Mouse (Mus musculus): ENCODE measurements around the gene Meis1. TPM values are rescaled to one million over a fixed set of nuclear protein-coding genes. Genes with fewer than 3 reads are reported as not detected.

Meis1 gene
- polyA plus RNA-seq, 1 experiment = 7.8 TPM

DNA sequence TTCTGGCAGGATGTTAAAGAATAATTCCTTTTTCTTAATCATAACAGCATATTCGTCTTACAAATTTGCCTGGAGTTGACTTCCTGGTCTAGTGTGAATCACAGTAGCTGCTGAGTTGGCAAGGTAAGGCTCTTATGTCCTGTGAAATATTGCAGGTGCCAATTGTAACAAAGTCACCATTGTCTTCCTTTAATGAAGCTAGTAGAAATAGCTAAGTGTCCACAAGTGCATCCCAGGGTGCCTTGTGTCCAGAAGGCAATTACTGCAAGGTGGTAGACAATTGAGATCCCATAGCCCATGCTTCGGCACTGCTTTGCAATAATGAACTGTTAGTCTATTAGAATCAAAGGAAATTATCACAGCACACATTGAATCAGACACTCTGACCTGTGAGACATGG, 151.1 kb downstream of the Meis1 start:
- 57% methylated on average over 2 of the region's 2 CpGs for WGBS
- Histone ChIP-seq H3K27ac (ENCODE audit: control insufficient read depth, insufficient read depth, low read depth, low read length, poor library complexity) (no peak overlapping the region), H3K4me1 (ENCODE audit: control insufficient read depth, insufficient read depth, low read length) (no peaks in the 10 kb centered on the region; the same call in 1 of the 2 replicates), H3K4me3 (replicated peaks; ENCODE audit: control insufficient read depth, low read depth, low read length) (no peak overlapping the region)
- TF ChIP-seq POLR2A (IDR thresholded peaks at IDR 0.05; ENCODE audit: borderline replicate concordance, control insufficient read depth, low read depth, low read length) (no peak), CTCF (IDR thresholded peaks at IDR 0.05; ENCODE audit: control insufficient read depth, insufficient read depth, low read length) (no peak)

DNA sequence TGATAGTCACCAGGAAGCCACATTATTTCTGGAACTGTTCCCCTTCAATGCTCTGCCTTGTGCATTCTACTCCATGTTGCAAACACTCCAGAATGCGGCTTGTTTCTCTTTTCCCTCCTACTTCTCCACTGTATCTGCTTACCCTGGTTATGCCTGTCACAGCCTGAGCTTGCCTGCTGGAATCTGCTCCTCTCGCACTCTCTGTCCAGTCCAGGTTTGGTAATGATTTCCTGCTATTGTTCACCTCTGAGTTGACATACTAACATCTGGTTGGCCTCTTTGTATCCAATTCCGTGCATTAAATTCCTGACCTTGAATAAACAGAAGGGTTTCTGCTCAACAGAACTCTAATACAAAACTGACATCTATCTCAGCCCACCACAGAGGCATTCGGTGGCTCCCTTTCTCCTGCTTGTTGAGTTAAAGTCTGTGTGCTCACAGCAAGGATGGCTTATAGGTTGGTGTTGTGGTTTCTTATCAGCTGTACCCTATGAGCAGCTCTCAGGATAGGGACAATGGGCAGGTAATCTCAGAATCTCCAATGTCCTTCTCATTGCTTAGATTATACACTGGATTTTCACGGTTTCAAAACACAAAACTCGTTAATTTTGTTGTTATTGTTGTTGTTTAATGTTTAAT, 152.5 kb downstream of the Meis1 start:
- Histone ChIP-seq H3K27ac (ENCODE audit: control insufficient read depth, insufficient read depth, low read depth, low read length, poor library complexity) (no peak overlapping the region), H3K4me1 (ENCODE audit: control insufficient read depth, insufficient read depth, low read length) (no peaks in the 10 kb centered on the region; the same call in 1 of the 2 replicates), H3K4me3 (replicated peaks; ENCODE audit: control insufficient read depth, low read depth, low read length) (no peak overlapping the region)
- TF ChIP-seq POLR2A (IDR thresholded peaks at IDR 0.05; ENCODE audit: borderline replicate concordance, control insufficient read depth, low read depth, low read length) = no peak
- no peak for TF ChIP-seq CTCF (IDR thresholded peaks at IDR 0.05; ENCODE audit: control insufficient read depth, insufficient read depth, low read length)
- 24% methylated on average over 6 of the region's 6 CpGs for WGBS

DNA sequence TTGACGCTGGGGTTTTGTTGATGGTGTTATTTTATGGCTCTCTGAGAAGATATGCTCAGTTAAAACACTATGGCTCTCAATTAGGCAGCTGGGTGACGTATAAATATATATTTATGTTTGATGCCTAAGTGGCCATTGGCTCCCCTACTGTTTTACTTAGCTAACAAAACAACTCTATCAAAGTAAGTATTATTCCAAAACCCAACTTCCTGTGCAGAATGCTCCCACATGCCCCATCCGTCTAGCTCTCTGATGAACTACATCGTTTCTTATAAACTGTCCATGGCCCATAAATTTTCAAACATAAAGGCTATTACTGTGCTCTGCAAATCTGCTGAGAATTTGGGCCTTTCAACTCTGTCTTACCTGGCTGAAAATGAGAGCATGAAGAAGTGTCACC, 168.0 kb downstream of the Meis1 start:
- 80% methylated on average over 4 of the region's 4 CpGs for WGBS
- TF ChIP-seq CTCF (IDR thresholded peaks at IDR 0.05; ENCODE audit: control insufficient read depth, insufficient read depth, low read length) (no peak), POLR2A (IDR thresholded peaks at IDR 0.05; ENCODE audit: borderline replicate concordance, control insufficient read depth, low read depth, low read length) (no peak)
- H3K27ac ChIP-seq (ENCODE audit: control insufficient read depth, insufficient read depth, low read depth, low read length, poor library complexity) = no peak overlapping the region
- H3K4me1 ChIP-seq (ENCODE audit: control insufficient read depth, insufficient read depth, low read length) = no peaks in the 10 kb centered on the region
- H3K4me3 ChIP-seq (replicated peaks; ENCODE audit: control insufficient read depth, low read depth, low read length) = no peak overlapping the region

DNA sequence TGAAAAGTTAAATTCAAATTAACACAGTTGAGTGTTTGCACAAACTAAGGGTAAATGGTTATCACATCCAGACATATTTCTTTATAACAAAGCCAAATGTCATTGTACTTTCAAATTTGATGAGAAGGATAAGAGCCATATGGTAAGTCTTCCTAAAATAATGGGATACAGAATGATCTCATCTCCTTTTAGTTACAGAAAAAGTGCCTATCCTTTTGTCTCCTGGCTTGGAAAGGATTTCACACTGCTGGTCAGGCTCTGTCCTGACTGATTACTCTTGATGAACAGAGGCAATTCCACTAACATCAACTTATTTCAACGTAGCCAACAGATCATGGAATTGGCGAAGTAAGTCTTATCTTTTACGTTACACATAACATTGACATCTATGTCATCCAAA, 171.1 kb downstream of the Meis1 start:
- WGBS = 84% methylated on average over 3 of the region's 3 CpGs
- TF ChIP-seq CTCF (IDR thresholded peaks at IDR 0.05; ENCODE audit: control insufficient read depth, insufficient read depth, low read length) (no peak), POLR2A (IDR thresholded peaks at IDR 0.05; ENCODE audit: borderline replicate concordance, control insufficient read depth, low read depth, low read length) (no peak)
- H3K27ac ChIP-seq (ENCODE audit: control insufficient read depth, insufficient read depth, low read depth, low read length, poor library complexity) = no peak overlapping the region

DNA sequence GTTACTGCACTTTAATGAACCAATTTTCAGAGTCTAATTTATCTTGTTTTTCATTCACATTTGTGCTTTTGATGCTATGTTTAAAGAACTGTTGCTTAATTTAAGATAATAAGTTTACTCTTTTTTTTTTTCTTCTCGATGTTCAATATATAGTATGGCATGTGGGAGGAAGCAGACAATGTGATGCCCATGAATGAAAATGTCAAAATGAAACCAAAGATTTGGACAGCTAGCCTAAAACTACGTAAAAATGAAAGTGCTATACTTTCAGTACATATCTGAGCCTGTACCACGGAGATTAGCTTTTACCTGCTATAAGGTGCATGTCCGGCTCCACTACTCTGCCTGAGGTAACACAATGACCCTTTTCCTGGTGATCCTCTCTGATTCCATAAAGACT, 172.3 kb downstream of the Meis1 start:
- WGBS = 73% methylated on average over 4 of the region's 4 CpGs
- H3K4me3 ChIP-seq (replicated peaks; ENCODE audit: control insufficient read depth, low read depth, low read length) = no peak overlapping the region
- no peak for TF ChIP-seq CTCF (IDR thresholded peaks at IDR 0.05; ENCODE audit: control insufficient read depth, insufficient read depth, low read length)
- no peak for TF ChIP-seq POLR2A (IDR thresholded peaks at IDR 0.05; ENCODE audit: borderline replicate concordance, control insufficient read depth, low read depth, low read length)
- no peaks in the 10 kb centered on the region for H3K4me1 ChIP-seq (ENCODE audit: control insufficient read depth, insufficient read depth, low read length)
- no peak overlapping the region for H3K27ac ChIP-seq (ENCODE audit: control insufficient read depth, insufficient read depth, low read depth, low read length, poor library complexity)

More for the DNA sequence above, 171.1 kb downstream of the Meis1 start:
- Histone ChIP-seq H3K4me1 (ENCODE audit: control insufficient read depth, insufficient read depth, low read length) (no peaks in the 10 kb centered on the region), H3K4me3 (replicated peaks; ENCODE audit: control insufficient read depth, low read depth, low read length) (no peak overlapping the region)

DNA sequence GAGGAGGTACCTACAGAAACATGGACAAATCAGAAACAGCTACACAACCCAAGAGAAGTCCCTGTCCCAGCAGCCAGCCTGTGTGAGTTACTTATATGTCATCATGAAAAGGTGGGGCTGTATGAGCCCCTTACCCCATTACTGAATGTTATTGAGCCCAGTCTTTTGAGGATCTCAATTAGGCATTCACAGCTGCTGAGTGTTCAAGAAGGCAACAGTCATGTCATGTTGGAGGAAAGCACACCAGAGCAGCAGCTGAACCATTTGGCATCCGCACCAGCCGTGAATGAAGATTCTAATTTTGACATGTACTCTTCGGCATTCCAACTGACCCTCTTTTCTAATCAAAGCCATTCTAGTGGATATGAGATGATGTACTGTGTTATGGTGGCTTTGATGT, 172.9 kb downstream of the Meis1 start:
- Histone ChIP-seq H3K27ac (ENCODE audit: control insufficient read depth, insufficient read depth, low read depth, low read length, poor library complexity) (no peak overlapping the region), H3K4me1 (ENCODE audit: control insufficient read depth, insufficient read depth, low read length) (no peaks in the 10 kb centered on the region), H3K4me3 (replicated peaks; ENCODE audit: control insufficient read depth, low read depth, low read length) (no peak overlapping the region)
- WGBS = 85% methylated on average over 3 of the region's 3 CpGs
- no peak for TF ChIP-seq POLR2A (IDR thresholded peaks at IDR 0.05; ENCODE audit: borderline replicate concordance, control insufficient read depth, low read depth, low read length)
- no peak for TF ChIP-seq CTCF (IDR thresholded peaks at IDR 0.05; ENCODE audit: control insufficient read depth, insufficient read depth, low read length)

DNA sequence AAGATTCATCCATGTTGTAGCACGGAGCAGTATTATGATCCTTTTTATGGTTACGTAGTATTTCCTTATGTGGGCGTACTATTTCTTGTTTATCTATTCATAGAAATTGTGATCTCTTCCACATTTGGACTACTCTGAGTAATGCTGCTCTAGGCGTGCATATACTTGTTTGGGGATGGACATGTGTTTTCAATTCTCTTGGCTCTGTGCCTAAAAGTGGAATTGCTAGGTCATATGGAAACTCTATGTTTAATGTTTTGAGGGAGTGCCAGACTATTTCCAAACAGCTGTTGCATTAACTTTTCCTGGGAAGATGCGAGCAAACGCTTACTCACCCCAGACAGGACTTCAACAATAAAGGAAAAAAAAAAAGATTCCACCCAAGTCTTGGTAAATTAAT, 173.3 kb downstream of the Meis1 start:
- no peak overlapping the region for H3K27ac ChIP-seq (ENCODE audit: control insufficient read depth, insufficient read depth, low read depth, low read length, poor library complexity)
- H3K4me3 ChIP-seq (replicated peaks; ENCODE audit: control insufficient read depth, low read depth, low read length) = no peak overlapping the region
- WGBS = 82% methylated on average over 6 of the region's 6 CpGs
- no peak for TF ChIP-seq POLR2A (IDR thresholded peaks at IDR 0.05; ENCODE audit: borderline replicate concordance, control insufficient read depth, low read depth, low read length)
- TF ChIP-seq CTCF (IDR thresholded peaks at IDR 0.05; ENCODE audit: control insufficient read depth, insufficient read depth, low read length) = no peak
- no peaks in the 10 kb centered on the region for H3K4me1 ChIP-seq (ENCODE audit: control insufficient read depth, insufficient read depth, low read length)

DNA sequence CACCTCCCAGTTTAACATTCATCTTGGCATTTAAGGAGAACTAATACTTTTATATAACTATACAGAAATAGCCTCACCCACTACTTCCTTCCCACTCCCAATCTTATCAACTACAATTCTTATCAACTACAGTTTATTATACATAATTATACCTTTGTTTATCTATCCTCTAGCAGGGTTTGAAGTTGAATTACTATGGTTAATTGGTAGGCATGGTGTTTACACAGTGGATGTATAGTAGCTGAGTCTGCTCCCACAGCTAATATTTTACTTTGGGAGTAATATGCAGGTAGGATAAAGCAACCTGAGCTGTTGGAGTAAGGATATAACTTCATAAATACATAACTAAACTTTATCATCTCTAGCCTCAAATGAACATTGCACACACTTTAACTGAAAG, 188.7 kb downstream of the Meis1 start:
- TF ChIP-seq CTCF (IDR thresholded peaks at IDR 0.05; ENCODE audit: control insufficient read depth, insufficient read depth, low read length) = no peak
- no peak for TF ChIP-seq POLR2A (IDR thresholded peaks at IDR 0.05; ENCODE audit: borderline replicate concordance, control insufficient read depth, low read depth, low read length)
- Histone ChIP-seq H3K4me3 (replicated peaks; ENCODE audit: control insufficient read depth, low read depth, low read length) (no peak overlapping the region), H3K27ac (ENCODE audit: control insufficient read depth, insufficient read depth, low read depth, low read length, poor library complexity) (no peak overlapping the region), H3K4me1 (ENCODE audit: control insufficient read depth, insufficient read depth, low read length) (no peaks in the 10 kb centered on the region)

Data from bone marrow, adult 2 months (tissue).